Mouse (Mus musculus) forebrain, embryonic 12.5 days (tissue): ENCODE measurements around the gene Cyp2d10. TPM values are rescaled to one million over a fixed set of nuclear protein-coding genes. Genes with fewer than 3 reads are reported as not detected.
A peak's percentile ranks its signal among the peaks of the same experiment; 100 is the strongest.
"Not testable (repeated sequence)": the region's sequence is repeated elsewhere in the genome, so short reads cannot be mapped to it uniquely, and the experiment has no call there.

ENCODE experiments used
- ATAC-seq: fragments of 200-750 bp; cut with Nextera tagmentation; 2 replicates; pipeline ENCODE4 v1.8.0; 2017; ENCODE audit warnings: moderate TSS enrichment; ENCODE audit not compliant: low FRiP score
- H3K27ac ChIP-seq: fragments of 300-500 bp; sonication (generic); 2 replicates; pipeline ENCODE4 v1.5.1; 2016; ENCODE audit warnings: mild to moderate bottlenecking
- H3K27me3 ChIP-seq: fragments of 300-500 bp; sonication (generic); 2 replicates; pipeline ENCODE4 v1.6.1; 2016; ENCODE audit warnings: mild to moderate bottlenecking
- H3K36me3 ChIP-seq: fragments of 300-500 bp; sonication (generic); replicated peaks from 2 replicates; pipeline ENCODE4 v1.6.1; 2016; ENCODE audit warnings: mild to moderate bottlenecking
- H3K4me1 ChIP-seq: fragments of 300-500 bp; sonication (generic); 2 replicates; pipeline ENCODE4 v1.6.1; 2016
- H3K4me2 ChIP-seq: fragments of 300-500 bp; sonication (generic); 2 replicates; pipeline ENCODE4 v1.6.1; 2016; ENCODE audit warnings: mild to moderate bottlenecking, moderate library complexity
- H3K4me3 ChIP-seq: fragments of 300-500 bp; sonication (generic); replicated peaks from 2 replicates; pipeline ENCODE4 v1.5.1; 2016; ENCODE audit warnings: mild to moderate bottlenecking
- H3K9ac ChIP-seq: fragments of 300-500 bp; sonication (generic); 2 replicates; pipeline ENCODE4 v1.6.1; 2016; ENCODE audit warnings: mild to moderate bottlenecking
- H3K9me3 ChIP-seq: fragments of 300-500 bp; sonication (generic); 2 replicates; pipeline ENCODE4 v1.6.1; 2016
- WGBS: fragments of 180-500 bp; shearing (Covaris S2); methylation state at CpG from one replicate; pipeline ENCODE4 v1.1.7; 2016; 5-methylcytosine and 5-hydroxymethylcytosine counted together
- polyA plus RNA-seq: library from polyadenylated mRNA; unstranded; fragments of >200 nt; fragmentation: Nextera tagmentation; extraction: Ambion mirVana; gene quantifications from 2 replicates; pipeline ENCODE4 v1.2.1, GENCODE M21; 2016

The Cyp2d10 gene
- polyA plus RNA-seq, 1 experiment from 2014 or later = not detected

DNA sequence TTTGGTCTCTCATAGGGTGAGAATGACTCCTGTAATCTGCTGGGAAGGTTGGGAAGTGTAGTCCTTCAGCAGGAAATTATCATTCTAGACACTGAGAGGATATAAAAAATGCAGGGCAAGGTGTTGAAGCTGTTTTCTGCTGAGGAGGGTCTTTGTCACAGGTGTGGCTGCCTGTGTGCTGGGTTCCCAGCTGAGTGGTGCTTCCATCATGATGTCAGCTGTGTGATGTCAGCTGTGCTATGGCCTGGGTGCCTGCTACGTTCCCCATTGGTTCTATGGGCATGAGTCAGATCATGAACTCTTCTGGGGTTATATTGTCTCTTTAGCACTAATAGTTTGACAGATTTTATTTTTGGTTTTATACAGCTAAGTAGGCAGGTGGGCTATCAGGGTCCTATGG, 38.1 kb downstream of the Cyp2d10 start:
- H3K27me3 ChIP-seq = no peaks in the 10 kb centered on the region

DNA sequence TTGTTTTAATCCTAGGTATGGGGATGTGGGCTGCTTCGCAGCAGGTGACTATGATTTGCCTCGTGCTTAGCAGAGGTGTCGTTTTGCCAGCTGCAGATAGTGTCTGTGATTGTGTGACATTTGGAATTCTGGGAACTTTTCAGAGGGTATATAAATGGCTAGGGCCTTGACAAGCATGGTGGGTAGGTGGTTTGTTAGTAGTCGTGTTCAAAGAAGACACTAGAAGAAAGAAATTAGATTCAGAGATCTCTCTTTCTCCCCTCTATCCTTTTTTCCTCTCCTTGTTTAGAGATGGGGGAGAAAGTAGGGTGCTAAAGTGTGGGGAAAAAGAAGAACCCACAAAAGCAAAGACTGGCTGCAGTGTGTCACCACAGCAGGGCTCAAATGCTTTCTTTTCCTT, 38.8 kb downstream of the Cyp2d10 start:
- no peak overlapping the region for H3K27ac ChIP-seq
- H3K27me3 ChIP-seq = no peaks in the 10 kb centered on the region
- no peaks in the 10 kb centered on the region for H3K9me3 ChIP-seq
- no peak for ATAC-seq
- H3K4me2 ChIP-seq = no peak overlapping the region
- H3K4me3 ChIP-seq = no peak overlapping the region
- H3K36me3 ChIP-seq = no peaks in the 10 kb centered on the region
- H3K9ac ChIP-seq = no peak overlapping the region
- 92% methylated on average over 4 of the region's 4 CpGs for WGBS
- H3K4me1 ChIP-seq = no peaks in the 10 kb centered on the region

More for the DNA sequence above, 38.1 kb downstream of the Cyp2d10 start:
- Histone ChIP-seq H3K9me3 (no peaks in the 10 kb centered on the region), H3K4me2 (no peak overlapping the region), H3K27ac (no peak overlapping the region), H3K36me3 (no peaks in the 10 kb centered on the region), H3K4me1 (no peaks in the 10 kb centered on the region), H3K9ac (no peak overlapping the region), H3K4me3 (no peak overlapping the region)
- ATAC-seq = no peak
- WGBS = 83% methylated on average over 1 of the region's 1 CpGs

- not testable (repeated sequence) for H3K27me3 ChIP-seq, H3K36me3 ChIP-seq, H3K4me1 ChIP-seq, H3K4me2 ChIP-seq, H3K27ac ChIP-seq, H3K4me3 ChIP-seq, H3K9ac ChIP-seq, H3K9me3 ChIP-seq, ATAC-seq
- 16% methylated on average over 6 of the region's 9 CpGs for WGBS
These were observed 42.4 kb downstream of the Cyp2d10 start for GRCm38 (mm10) chr15:82364561-82364960.

- 77% methylated on average over 11 of the region's 12 CpGs for WGBS
- not testable (repeated sequence) for ATAC-seq, H3K4me2 ChIP-seq, H3K4me3 ChIP-seq, H3K36me3 ChIP-seq, H3K27me3 ChIP-seq, H3K9ac ChIP-seq, H3K27ac ChIP-seq, H3K9me3 ChIP-seq, H3K4me1 ChIP-seq
These were observed 43.2 kb downstream of the Cyp2d10 start for GRCm38 (mm10) chr15:82363801-82364200.

DNA sequence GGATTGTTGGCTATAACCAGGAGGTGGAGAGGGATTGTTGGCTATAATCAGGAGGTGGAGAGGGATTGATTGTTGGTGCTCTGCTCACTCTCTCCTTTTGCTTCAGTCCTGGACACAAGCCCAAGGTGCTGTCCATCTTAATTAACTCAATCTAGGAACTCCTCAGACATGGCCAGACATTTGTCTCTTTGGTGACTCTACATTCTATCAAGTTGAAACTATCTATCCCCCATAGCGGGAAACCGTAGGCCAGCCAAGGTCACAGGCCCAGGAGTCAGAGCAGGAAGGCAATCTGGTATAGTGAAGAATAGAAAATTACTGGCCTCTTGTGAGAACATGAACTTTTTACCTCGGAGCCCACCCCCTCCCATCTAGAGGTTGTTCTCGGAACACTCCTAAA, 44.8 kb downstream of the Cyp2d10 start:
- WGBS = 94% methylated on average over 4 of the region's 4 CpGs
- H3K27me3 ChIP-seq = no peaks in the 10 kb centered on the region
- H3K36me3 ChIP-seq = no peaks in the 10 kb centered on the region
- no peak overlapping the region for H3K4me3 ChIP-seq
- H3K27ac ChIP-seq = no peak overlapping the region
- H3K9me3 ChIP-seq = no peaks in the 10 kb centered on the region
- no peak overlapping the region for H3K4me2 ChIP-seq
- no peak for ATAC-seq
- H3K9ac ChIP-seq = no peak overlapping the region
- H3K4me1 ChIP-seq = no peaks in the 10 kb centered on the region

DNA sequence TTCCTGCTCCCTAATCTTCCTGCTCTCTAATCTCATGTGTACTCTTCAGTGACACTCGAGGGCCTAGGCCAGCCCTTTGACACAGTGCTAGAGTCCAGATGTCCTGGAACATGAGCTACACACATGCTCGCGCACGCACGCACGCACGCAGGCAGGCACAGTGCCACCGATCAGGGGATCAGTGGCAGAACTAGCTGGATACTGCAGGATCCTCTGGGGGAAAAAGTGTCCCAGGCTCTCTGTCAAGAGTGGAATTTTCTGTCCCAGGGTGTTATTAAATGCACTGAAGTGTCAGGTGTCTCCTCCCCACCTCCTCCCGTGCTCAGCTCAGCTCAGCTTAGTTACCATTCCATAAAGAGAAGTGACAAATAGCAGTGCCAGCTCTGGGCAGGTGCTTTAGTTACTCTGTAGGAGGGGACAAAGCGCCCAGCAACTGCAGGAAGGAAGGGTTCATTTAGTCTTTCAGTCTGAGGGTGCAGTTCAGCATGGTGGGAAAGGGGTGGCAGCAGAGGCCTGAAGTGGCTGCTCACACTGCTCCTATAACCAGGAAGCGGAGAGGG, 45.5 kb downstream of the Cyp2d10 start:
- no peaks in the 10 kb centered on the region for H3K9me3 ChIP-seq
- ATAC-seq = no peak
- no peak overlapping the region for H3K4me2 ChIP-seq
- no peaks in the 10 kb centered on the region for H3K36me3 ChIP-seq
- H3K4me1 ChIP-seq = no peaks in the 10 kb centered on the region
- H3K27ac ChIP-seq = no peak overlapping the region
- WGBS = 76% methylated on average over 11 of the region's 11 CpGs
- no peak overlapping the region for H3K9ac ChIP-seq
- H3K27me3 ChIP-seq = no peaks in the 10 kb centered on the region
- no peak overlapping the region for H3K4me3 ChIP-seq

- 69% methylated on average over 22 of the region's 22 CpGs for WGBS
- Histone ChIP-seq H3K4me3 (no peak overlapping the region), H3K36me3 (no peaks in the 10 kb centered on the region)
These were observed 48.3 kb downstream of the Cyp2d10 start for GRCm38 (mm10) chr15:82358431-82359260.

GRCm38 (mm10) chr15:82354126-82354945, 52.7 kb downstream of the Cyp2d10 start, which contains the start of gene Ndufa6:
Gene Ndufa6 (minus strand): TSS chr15:82354322.
- H3K27ac ChIP-seq = peak within 1 kb of the TSS; percentile 85
- peak within 1 kb of the TSS; percentile 76 for H3K4me2 ChIP-seq
- peaks cover 24% of the 10 kb centered on the region for H3K4me1 ChIP-seq
- WGBS = 2% methylated on average over 57 of the region's 57 CpGs
- no peaks in the 10 kb centered on the region for H3K9me3 ChIP-seq
- ATAC-seq = peak; percentile 100
- no peaks in the 10 kb centered on the region for H3K27me3 ChIP-seq
- peak within 1 kb of the TSS; percentile 91 for H3K4me3 ChIP-seq
- H3K36me3 ChIP-seq = peaks cover 20% of the 10 kb centered on the region
- peak within 1 kb of the TSS; percentile 96 for H3K9ac ChIP-seq

More at GRCm38 (mm10) chr15:82358431-82359260, 48.3 kb downstream of the Cyp2d10 start:
- Histone ChIP-seq H3K27me3 (no peaks in the 10 kb centered on the region), H3K27ac (no peak overlapping the region), H3K9me3 (no peaks in the 10 kb centered on the region), H3K4me2 (no peak overlapping the region), H3K9ac (no peak overlapping the region), H3K4me1 (peaks cover 4% of the 10 kb centered on the region; the same call in 1 of the 2 replicates)
- no peak for ATAC-seq

GRCm38 (mm10) chr15:82353745-82354113, 53.3 kb downstream of the Cyp2d10 start:
- no peaks in the 10 kb centered on the region for H3K27me3 ChIP-seq
- peak overlapping the region; percentile 85 for H3K27ac ChIP-seq
- peaks cover 24% of the 10 kb centered on the region for H3K4me1 ChIP-seq
- H3K9ac ChIP-seq = peak overlapping the region; percentile 96
- peak; percentile 57; the same call in 1 of the 2 replicates for ATAC-seq
- H3K9me3 ChIP-seq = no peaks in the 10 kb centered on the region
- peaks cover 26% of the 10 kb centered on the region for H3K36me3 ChIP-seq
- peak overlapping the region; percentile 91 for H3K4me3 ChIP-seq
- H3K4me2 ChIP-seq = peak overlapping the region; percentile 72
- WGBS = under 1% methylated on average over 23 of the region's 23 CpGs

DNA sequence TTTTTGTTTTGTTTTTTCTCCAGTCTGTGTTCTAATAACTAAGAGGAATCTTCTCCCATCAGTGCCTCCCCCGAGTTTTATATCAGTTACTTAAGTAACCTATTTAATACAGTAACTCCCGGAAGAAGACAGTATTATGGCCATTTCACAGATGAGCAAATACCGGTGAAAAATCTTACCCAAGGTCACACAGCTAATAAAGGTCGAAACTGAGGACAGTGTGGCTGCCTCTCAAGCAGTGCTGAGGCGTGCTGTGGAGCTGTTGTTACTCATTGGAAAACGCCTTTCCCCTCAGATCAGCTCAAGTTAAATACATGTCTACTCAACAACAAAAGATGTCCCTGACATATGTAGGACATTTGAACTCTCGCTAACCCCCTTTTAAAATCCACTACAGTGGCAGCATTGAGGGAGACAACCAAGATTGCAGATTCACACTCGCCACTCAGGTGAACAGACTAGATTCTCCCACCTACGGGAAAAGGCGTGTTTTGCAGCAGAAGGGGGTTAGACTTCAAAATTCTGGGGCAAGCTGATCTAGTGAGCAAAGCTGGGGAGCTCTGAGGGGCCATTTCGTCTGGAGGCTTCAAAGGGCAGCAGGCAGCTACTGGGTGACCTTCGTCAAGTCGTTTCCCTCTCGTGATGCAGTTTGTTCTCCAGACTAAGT, 53.8 kb downstream of the Cyp2d10 start:
- H3K9ac ChIP-seq = peak overlapping the region; percentile 96
- H3K27ac ChIP-seq = peak overlapping the region; percentile 85
- 34% methylated on average over 14 of the region's 14 CpGs for WGBS
- H3K4me2 ChIP-seq = peak overlapping the region; percentile 72
- H3K4me3 ChIP-seq = peak overlapping the region; percentile 91
- ATAC-seq = no peak
- no peaks in the 10 kb centered on the region for H3K27me3 ChIP-seq
- no peaks in the 10 kb centered on the region for H3K9me3 ChIP-seq
- H3K36me3 ChIP-seq = peaks cover 31% of the 10 kb centered on the region
- H3K4me1 ChIP-seq = peaks cover 24% of the 10 kb centered on the region
